Mouse (Mus musculus): ENCODE data around the gene Atp8a2. TPM values are rescaled to one million over a fixed set of nuclear protein-coding genes. Genes with fewer than 3 reads are reported as not detected.

Gene Atp8a2
- total RNA-seq, 2 experiments from 2014 or later: 45.3 to 46.9 TPM

- no peak for TF ChIP-seq CTCF (conservative IDR thresholded peaks at IDR 0.05)
- DNase-seq (ENCODE audit: low spot score in 2 of 2): no peak
- H3K4me3 ChIP-seq: peak overlapping the region; percentile 80
Measured at GRCm38 (mm10) chr14:60178571-60178955, 18.4 kb downstream of the Atp8a2 start.

GRCm38 (mm10) chr14:60177614-60178570, 19.1 kb downstream of the Atp8a2 start:
- Histone ChIP-seq H3K4me3 (peak overlapping the region; percentile 80), H3K27ac (peak overlapping the region; percentile 93)
- peak; percentile 23 to 27 for DNase-seq (ENCODE audit: low spot score in 2 of 2)
- no peak for TF ChIP-seq CTCF (conservative IDR thresholded peaks at IDR 0.05)

More at GRCm38 (mm10) chr14:60178571-60178955, 18.4 kb downstream of the Atp8a2 start:
- no peak overlapping the region for H3K27ac ChIP-seq

- peak overlapping the region; percentile 93 for H3K27ac ChIP-seq
- peak overlapping the region; percentile 80 for H3K4me3 ChIP-seq
- DNase-seq (ENCODE audit: low spot score in 2 of 2): peak; percentile 33 to 56
- no peak for TF ChIP-seq CTCF (conservative IDR thresholded peaks at IDR 0.05)
Measured at GRCm38 (mm10) chr14:60176891-60177613, 19.9 kb downstream of the Atp8a2 start.

- peak overlapping the region; percentile 93; the same call in 1 of the 2 replicates for H3K27ac ChIP-seq
- peak overlapping the region; percentile 80 for H3K4me3 ChIP-seq
- no peak for DNase-seq (ENCODE audit: low spot score in 2 of 2)
- no peak for TF ChIP-seq CTCF (conservative IDR thresholded peaks at IDR 0.05)
Measured at GRCm38 (mm10) chr14:60176469-60176890, 20.5 kb downstream of the Atp8a2 start.

- H3K4me3 ChIP-seq: no peak overlapping the region
- TF ChIP-seq CTCF (conservative IDR thresholded peaks at IDR 0.05): no peak
- H3K27ac ChIP-seq: no peak overlapping the region
- DNase-seq (ENCODE audit: low spot score in 2 of 2): no peak
Measured at GRCm38 (mm10) chr14:60172286-60173055, 24.5 kb downstream of the Atp8a2 start.

GRCm38 (mm10) chr14:60170845-60171610, 26.0 kb downstream of the Atp8a2 start:
- DNase-seq (ENCODE audit: low spot score in 2 of 2): no peak
- Histone ChIP-seq H3K4me3 (no peak overlapping the region), H3K27ac (no peak overlapping the region)
- TF ChIP-seq CTCF (conservative IDR thresholded peaks at IDR 0.05): no peak

- Histone ChIP-seq H3K4me3 (no peak overlapping the region), H3K27ac (no peak overlapping the region)
- no peak for TF ChIP-seq CTCF (conservative IDR thresholded peaks at IDR 0.05)
- DNase-seq (ENCODE audit: low spot score in 2 of 2): no peak
Measured at GRCm38 (mm10) chr14:60163367-60163766, 33.6 kb downstream of the Atp8a2 start.

- DNase-seq (ENCODE audit: low spot score in 2 of 2): no peak
- no peak overlapping the region for H3K27ac ChIP-seq
- TF ChIP-seq CTCF (conservative IDR thresholded peaks at IDR 0.05): no peak
- no peak overlapping the region for H3K4me3 ChIP-seq
Measured at GRCm38 (mm10) chr14:60152373-60152772, 44.6 kb downstream of the Atp8a2 start.

- TF ChIP-seq CTCF (conservative IDR thresholded peaks at IDR 0.05): no peak
- Histone ChIP-seq H3K27ac (no peak overlapping the region), H3K4me3 (no peak overlapping the region)
- DNase-seq (ENCODE audit: low spot score in 2 of 2): no peak
Measured at GRCm38 (mm10) chr14:60148893-60149292, 48.1 kb downstream of the Atp8a2 start.

GRCm38 (mm10) chr14:60143234-60143633, 53.7 kb downstream of the Atp8a2 start:
- DNase-seq (ENCODE audit: low spot score in 2 of 2): no peak
- no peak overlapping the region for H3K4me3 ChIP-seq
- no peak for TF ChIP-seq CTCF (conservative IDR thresholded peaks at IDR 0.05)
- no peak overlapping the region for H3K27ac ChIP-seq

- no peak for DNase-seq (ENCODE audit: low spot score in 2 of 2)
- Histone ChIP-seq H3K27ac (no peak overlapping the region), H3K4me3 (no peak overlapping the region)
- TF ChIP-seq CTCF (conservative IDR thresholded peaks at IDR 0.05): no peak
Measured at GRCm38 (mm10) chr14:60138339-60138738, 58.6 kb downstream of the Atp8a2 start.

- DNase-seq (ENCODE audit: low spot score in 2 of 2): no peak
- Histone ChIP-seq H3K4me3 (no peak overlapping the region), H3K27ac (no peak overlapping the region)
- no peak for TF ChIP-seq CTCF (conservative IDR thresholded peaks at IDR 0.05)
Measured at GRCm38 (mm10) chr14:60137812-60138211, 59.2 kb downstream of the Atp8a2 start.

All from layer of hippocampus, adult 2 months (tissue).